Mouse (Mus musculus) G1E (cell line): Measurements from ENCODE around the gene Aqp8. TPM values are rescaled to one million over a fixed set of nuclear protein-coding genes. Genes with fewer than 3 reads are reported as not detected.

Experiments used
- ATAC-seq: 2 replicates; pipeline ENCODE4 v1.8.0; 2016; ENCODE audit warnings: mild to moderate bottlenecking; ENCODE audit not compliant: insufficient number of reproducible peaks, poor library complexity, low FRiP score, severe bottlenecking; ENCODE audit errors: extremely low read depth
- DNase-seq: peaks from one replicate; pipeline ENCODE4 v3.0.0; 2012; ENCODE audit warnings: low spot score
- H3K27me3 ChIP-seq: 2 replicates; pipeline ENCODE4 v1.6.1; 2012; ENCODE audit warnings: mild to moderate bottlenecking, low read length, inconsistent platforms; ENCODE audit not compliant: insufficient read depth
- H3K36me3 ChIP-seq: replicated peaks from 2 replicates; pipeline ENCODE3; 2012; ENCODE audit warnings: mild to moderate bottlenecking, inconsistent platforms
- H3K4me1 ChIP-seq: 2 replicates; pipeline ENCODE4 v1.6.1; 2012; ENCODE audit warnings: low read depth, low read length, inconsistent platforms, mixed read lengths; ENCODE audit not compliant: insufficient read depth
- H3K4me3 ChIP-seq: 2 replicates; pipeline ENCODE4 v1.5.1; 2012; ENCODE audit warnings: low read depth, mild to moderate bottlenecking, inconsistent platforms, low read length, moderate library complexity, mixed read lengths
- H3K9me3 ChIP-seq: replicated peaks from 2 replicates; pipeline ENCODE4 v1.6.1; 2012; ENCODE audit warnings: inconsistent platforms
- CTCF ChIP-seq: IDR thresholded peaks from 2 replicates; pipeline ENCODE4 v1.5.1; 2012; ENCODE audit warnings: low read depth, low read length, inconsistent platforms, mixed read lengths
- GATA1 ChIP-seq: IDR thresholded peaks from 2 replicates; pipeline ENCODE4 v1.6.1; 2012; ENCODE audit warnings: borderline replicate concordance, low read length, inconsistent platforms, mixed read lengths
- GATA2 ChIP-seq: IDR thresholded peaks from 2 replicates; pipeline ENCODE4 v1.6.1; 2012; ENCODE audit warnings: low read depth, low read length, inconsistent platforms, borderline replicate concordance
- POLR2AphosphoS5 ChIP-seq: IDR thresholded peaks from 2 replicates; pipeline ENCODE4 v1.6.1; 2012; ENCODE audit warnings: low read depth, low read length, inconsistent platforms; ENCODE audit not compliant: insufficient replicate concordance
- TAL1 ChIP-seq: conservative IDR thresholded peaks from 2 replicates; pipeline ENCODE4 v1.6.1; 2012; ENCODE audit warnings: low read depth, low read length, inconsistent platforms, mixed read lengths
- polyA plus RNA-seq: library from polyadenylated mRNA; stranded (reverse); fragments of >175 nt; gene quantifications from 2 replicates; pipeline ENCODE4 v1.2.3, GENCODE M21; 2012
- total RNA-seq, 2 experiments: library from RNA; stranded (forward) in 1 of 2; stranded (reverse) in 1 of 2; fragments of 200-1000 nt in 1 of 2; fragments of >200 nt in 1 of 2; fragmentation: Nextera tagmentation in 1 of 2; gene quantifications; 2 replicates each; pipeline ENCODE4 v1.2.3; 2014 to 2017

Aqp8 gene
- total RNA-seq (2014; fragmentation: Nextera tagmentation) = not detected in 2 replicates
- total RNA-seq (2017) = 2.1 and 2.8 TPM in 2 replicates
- polyA plus RNA-seq = 0.13 and 0.46 TPM in 2 replicates

DNA sequence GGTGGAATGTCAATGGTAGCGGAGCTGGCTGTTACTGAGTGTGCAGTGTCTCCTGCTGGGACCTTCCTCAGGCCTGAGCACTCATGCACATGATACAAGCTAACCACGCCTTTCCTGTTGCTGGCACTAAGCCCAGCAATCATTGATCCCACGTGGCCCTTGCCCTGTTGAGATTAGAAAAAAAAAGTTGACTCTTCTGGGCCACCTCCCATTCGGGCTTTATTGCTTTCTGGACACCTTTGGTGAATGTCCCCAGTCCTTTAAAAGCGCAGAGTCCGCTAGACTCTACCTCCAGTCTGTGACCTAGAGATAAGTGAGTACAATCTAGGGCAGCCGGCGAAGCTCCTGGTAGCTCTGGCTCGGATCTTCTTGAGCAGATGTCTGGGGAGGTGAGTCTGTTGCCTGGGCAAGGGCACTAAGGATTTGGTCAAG is at the start of gene Aqp8:
Gene Aqp8, plus strand, starts transcription at position 222 of the 432 bp plus-strand sequence.
- TF ChIP-seq TAL1 = peak; percentile 91
- TF ChIP-seq POLR2AphosphoS5 = no peak
- H3K36me3 ChIP-seq = no peaks in the 10 kb centered on the region
- peak; percentile 71 for DNase-seq
- peak within 1 kb of the TSS; percentile 56; the same call in 1 of the 2 replicates for H3K4me3 ChIP-seq
- H3K4me1 ChIP-seq = peaks cover 72% of the 10 kb centered on the region
- no peaks in the 10 kb centered on the region for H3K9me3 ChIP-seq
- peaks cover 13% of the 10 kb centered on the region for H3K27me3 ChIP-seq
- peak; percentile 74 for ATAC-seq

DNA sequence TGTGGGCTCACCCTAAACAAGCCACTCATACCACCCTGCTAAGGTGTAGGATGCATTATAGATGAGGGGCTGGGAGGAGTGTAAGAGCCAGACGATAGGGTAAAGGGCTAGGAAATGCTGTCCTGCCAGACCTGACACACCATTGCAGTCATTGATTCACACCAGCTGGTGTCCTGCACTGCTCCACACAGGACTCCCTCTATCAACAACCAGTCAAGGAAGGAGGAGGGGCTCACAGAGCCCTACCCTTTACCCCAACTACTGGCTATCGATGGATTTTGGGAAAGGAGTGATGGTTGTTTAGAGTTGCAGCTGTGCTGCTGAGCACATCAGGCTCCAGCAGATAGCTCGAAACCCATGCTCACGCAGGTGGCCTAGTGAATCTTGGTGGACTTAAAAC is 45.3 kb upstream of the Aqp8 start:
- H3K27me3 ChIP-seq = no peaks in the 10 kb centered on the region
- no peaks in the 10 kb centered on the region for H3K9me3 ChIP-seq
- H3K36me3 ChIP-seq = peaks cover 78% of the 10 kb centered on the region
- no peaks in the 10 kb centered on the region for H3K4me1 ChIP-seq
- no peak for DNase-seq
- no peak for ATAC-seq
- no peak overlapping the region for H3K4me3 ChIP-seq
- TF ChIP-seq GATA1 = no peak
- no peak for TF ChIP-seq CTCF
- no peak for TF ChIP-seq GATA2

DNA sequence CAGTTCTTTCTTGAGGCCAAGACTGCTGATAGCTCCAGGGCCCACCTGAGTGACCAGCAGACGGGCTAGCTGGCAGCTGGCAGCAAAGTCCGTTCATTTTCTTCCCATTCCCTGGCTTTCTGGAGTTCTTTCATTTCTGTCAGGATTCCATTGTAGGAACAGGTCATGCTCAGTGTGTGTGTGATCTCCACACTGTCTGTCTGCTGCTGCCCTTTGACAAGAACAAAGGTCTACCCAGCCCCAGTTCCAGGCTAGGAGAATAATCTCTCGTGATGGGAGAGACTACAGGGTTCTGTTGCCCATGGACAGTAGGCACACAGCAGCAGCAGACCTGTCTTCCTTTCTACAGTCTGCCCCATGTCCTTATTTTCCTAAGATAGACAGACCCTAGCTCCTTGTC is 44.4 kb upstream of the Aqp8 start:
- Histone ChIP-seq H3K4me3 (no peak overlapping the region), H3K27me3 (no peaks in the 10 kb centered on the region), H3K9me3 (no peaks in the 10 kb centered on the region), H3K36me3 (peaks cover 80% of the 10 kb centered on the region), H3K4me1 (no peaks in the 10 kb centered on the region)
- TF ChIP-seq TAL1 = no peak
- no peak for TF ChIP-seq CTCF
- no peak for TF ChIP-seq POLR2AphosphoS5
- TF ChIP-seq GATA1 = no peak
- no peak for TF ChIP-seq GATA2
- no peak for ATAC-seq
- DNase-seq = no peak

DNA sequence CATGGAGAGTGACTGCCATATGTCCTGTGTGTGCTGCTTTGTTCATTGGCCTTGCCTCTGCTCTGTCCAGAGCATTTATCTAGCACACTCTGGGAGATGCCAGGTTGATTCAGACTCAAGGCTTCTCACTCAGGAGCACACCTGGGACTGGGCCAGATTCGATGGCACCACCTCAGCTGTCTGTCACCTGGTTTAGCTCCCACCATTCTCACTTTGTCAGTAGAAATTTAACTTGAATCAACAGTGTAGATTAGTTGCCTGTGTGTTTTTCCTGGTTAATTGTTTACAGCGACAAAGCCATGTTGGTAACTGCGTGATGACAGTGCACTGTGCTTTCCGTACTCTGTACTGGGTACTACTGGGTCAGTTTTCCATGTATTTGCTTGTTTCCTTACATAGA is 42.1 kb upstream of the Aqp8 start:
- DNase-seq (no peak), ATAC-seq (no peak)
- Histone ChIP-seq H3K27me3 (no peaks in the 10 kb centered on the region), H3K4me3 (no peak overlapping the region), H3K4me1 (no peaks in the 10 kb centered on the region), H3K9me3 (no peaks in the 10 kb centered on the region), H3K36me3 (peaks cover 85% of the 10 kb centered on the region)
- TF ChIP-seq CTCF = no peak
- no peak for TF ChIP-seq POLR2AphosphoS5
- no peak for TF ChIP-seq GATA2
- no peak for TF ChIP-seq TAL1

DNA sequence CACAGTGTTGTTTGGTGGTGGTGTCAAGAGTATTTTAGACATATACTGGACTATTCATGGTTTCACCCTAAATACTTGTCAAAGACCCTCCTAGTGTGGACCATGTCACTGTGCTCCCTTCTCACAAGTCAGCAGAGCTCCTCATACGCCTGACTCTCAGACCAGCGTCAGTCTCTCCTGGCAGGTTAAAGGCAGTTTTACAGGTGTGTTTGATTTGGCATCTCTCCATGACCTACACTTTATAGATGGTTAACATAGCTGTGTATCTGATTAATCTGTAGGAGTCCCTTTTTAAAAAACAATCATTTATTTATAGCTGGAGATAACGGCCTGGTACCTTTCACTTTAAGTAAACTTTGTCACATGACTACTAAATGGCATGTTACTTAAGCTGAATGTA is 40.1 kb upstream of the Aqp8 start:
- peaks cover 3% of the 10 kb centered on the region; the same call in 1 of the 2 replicates for H3K4me1 ChIP-seq
- H3K4me3 ChIP-seq = no peak overlapping the region
- peaks cover 91% of the 10 kb centered on the region for H3K36me3 ChIP-seq
- TF ChIP-seq GATA1 (no peak), CTCF (no peak), TAL1 (no peak), POLR2AphosphoS5 (no peak), GATA2 (no peak)
- no peaks in the 10 kb centered on the region for H3K9me3 ChIP-seq
- no peaks in the 10 kb centered on the region for H3K27me3 ChIP-seq
- DNase-seq (no peak), ATAC-seq (no peak)

DNA sequence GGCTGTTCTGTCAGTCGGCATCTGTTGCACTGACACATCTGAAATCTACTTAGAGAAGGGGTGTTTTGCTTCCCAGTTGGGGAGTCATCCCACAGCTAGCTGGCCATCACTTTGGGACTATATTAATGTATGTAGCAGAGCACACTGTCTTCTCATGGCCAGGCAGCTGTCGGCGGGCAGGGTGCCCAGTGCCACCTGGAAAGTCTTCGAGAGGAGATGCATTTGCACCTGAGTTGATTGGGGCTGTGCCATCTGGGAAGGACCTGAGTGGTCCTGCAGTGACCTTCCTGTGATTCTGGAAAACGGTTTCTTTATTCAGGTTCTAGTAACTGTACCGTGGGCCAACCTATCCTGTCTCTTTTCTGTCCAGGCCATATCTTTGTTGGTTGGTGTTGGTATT is 37.8 kb upstream of the Aqp8 start:
- peaks cover 3% of the 10 kb centered on the region; the same call in 1 of the 2 replicates for H3K4me1 ChIP-seq
- H3K36me3 ChIP-seq = peaks cover 87% of the 10 kb centered on the region
- no peaks in the 10 kb centered on the region for H3K9me3 ChIP-seq
- no peak for ATAC-seq
- H3K27me3 ChIP-seq = no peaks in the 10 kb centered on the region
- TF ChIP-seq CTCF (no peak), GATA2 (no peak), GATA1 (no peak), TAL1 (no peak), POLR2AphosphoS5 (no peak)
- DNase-seq = no peak
- no peak overlapping the region for H3K4me3 ChIP-seq

DNA sequence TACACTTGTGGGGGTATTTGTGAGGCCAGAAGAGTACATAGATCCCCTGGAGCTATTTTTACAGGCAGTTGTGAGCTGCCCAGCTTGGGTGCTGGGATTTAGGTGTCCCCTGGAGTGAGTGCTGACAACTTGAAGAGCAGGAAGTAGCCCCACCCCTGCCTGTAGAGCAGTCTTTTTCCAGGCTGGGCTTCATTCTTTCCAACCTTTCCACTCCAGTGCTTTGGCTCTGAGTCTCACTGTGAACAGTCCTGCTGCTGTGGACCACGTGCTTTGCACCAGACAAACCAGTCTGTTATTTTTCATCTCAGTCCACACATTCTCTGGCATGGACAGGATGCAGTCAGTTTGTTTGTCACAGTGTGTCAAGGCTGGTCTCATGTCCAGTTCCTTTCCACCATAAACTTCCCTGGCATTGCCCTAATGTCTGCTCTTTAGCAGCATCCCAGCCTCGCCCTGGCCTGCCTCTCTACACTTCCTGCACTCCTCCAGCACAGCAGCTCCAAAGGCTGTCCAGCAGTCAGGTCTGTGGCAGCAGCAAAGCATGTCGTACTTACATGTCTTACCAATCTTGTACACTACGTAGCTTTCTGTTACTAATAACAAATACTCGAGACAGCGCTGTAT is 36.8 kb upstream of the Aqp8 start:
- Histone ChIP-seq H3K27me3 (no peaks in the 10 kb centered on the region), H3K36me3 (peaks cover 87% of the 10 kb centered on the region), H3K9me3 (no peaks in the 10 kb centered on the region), H3K4me3 (no peak overlapping the region), H3K4me1 (peaks cover 3% of the 10 kb centered on the region; the same call in 1 of the 2 replicates)
- DNase-seq = no peak
- no peak for ATAC-seq
- TF ChIP-seq GATA1 (no peak), CTCF (no peak), TAL1 (no peak), POLR2AphosphoS5 (no peak), GATA2 (no peak)
